Mouse (Mus musculus): ENCODE data around the gene Nme3.

The Nme3 gene

DNA sequence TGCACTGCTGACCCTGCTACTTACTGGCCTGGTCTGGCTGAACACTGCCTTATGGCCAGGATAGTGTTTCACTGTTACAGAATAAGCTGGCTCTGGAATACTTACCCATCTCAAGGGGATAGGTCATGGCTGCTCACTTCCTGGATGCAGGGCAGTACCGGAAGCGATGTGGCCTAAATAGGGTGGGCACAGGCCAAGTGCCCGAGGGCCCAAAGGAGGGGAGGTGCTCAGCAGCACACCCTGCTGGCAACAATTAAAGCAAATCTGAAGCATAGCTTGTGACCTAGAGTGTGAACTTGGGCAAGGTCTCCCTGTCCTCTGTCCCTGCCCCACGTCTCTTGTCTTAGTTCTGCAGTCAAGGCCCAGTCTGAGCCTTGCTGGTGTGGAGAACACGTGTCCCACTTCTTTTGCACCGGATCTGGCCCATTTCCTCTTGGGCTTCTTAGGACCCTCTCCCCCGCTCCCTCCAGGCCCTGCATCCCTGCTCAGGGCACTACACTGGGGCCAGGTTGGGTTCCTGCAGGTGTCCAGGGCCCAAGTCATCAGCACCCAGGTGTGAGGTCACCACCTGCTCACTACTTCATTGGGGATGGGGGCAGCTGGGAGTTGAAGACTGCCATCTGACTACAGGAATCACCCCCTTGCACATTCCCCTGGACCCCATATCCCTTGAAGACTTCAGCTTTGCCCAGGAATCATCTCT is 14.4 kb upstream of the Nme3 start:
- peak; percentile 47 to 49 for DNase-seq

DNA sequence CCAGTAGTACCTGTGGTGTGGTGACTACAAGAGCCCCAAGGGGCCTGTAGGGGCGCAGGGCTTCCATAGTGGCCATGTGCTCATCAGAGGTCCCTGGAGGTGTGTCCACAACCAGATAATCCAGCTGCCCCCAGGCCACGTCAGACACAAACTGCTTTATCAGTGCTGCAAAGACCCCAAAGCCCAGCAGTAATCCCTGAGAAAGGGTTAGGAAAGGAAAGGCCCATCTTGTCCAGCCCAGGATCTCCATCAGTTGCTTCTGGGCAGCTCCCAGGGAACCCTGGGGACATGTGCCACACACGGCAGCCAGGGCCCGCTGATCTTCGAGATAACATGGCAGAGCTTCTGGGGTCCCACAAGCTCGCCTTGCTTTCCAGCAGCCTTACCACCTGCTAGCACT is 11.9 kb upstream of the Nme3 start:
- DNase-seq: no peak

- DNase-seq: no peak
Measured at GRCm38 (mm10) chr17:24885356-24886133, 10.8 kb upstream of the Nme3 start.

DNA sequence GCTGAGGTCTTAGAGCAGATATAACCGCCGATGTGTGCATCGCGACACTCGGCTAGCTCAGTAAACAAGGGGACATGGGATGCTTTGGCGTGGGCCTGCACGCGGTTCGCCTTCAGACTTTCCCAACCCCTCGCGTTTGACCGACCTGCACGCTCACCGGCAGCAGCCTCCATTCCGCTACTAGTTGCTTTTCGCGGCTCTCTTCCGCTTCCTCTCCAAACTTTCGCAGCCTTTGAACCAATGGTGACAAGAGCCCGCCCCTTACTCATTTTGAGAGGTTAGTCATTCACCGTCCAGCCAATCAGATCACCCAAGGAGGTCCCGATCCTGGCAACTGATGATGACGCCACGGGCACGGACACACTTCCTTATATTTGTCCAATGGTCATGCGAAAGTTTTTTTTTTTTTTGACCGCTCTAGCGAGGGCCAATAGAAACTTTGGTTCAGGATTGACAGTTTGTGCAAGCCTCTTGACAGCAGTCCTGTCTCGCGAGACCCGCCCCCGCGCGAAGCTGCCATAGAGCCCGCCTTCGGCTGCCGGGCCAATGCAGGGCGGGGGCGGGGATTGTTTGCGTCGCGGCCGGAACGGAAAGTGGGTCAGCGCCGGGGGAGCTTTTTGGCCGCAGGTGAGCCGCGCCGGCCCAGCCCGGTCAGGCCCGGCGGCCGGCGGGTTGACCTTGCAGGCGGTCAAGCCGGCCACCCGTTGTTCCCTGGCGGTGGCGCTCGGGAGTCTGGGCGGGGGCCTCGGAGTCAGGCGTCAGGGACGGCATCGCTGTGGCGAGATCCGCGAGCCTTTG is 10.0 kb upstream of the Nme3 start, which contains the start of the genes Nubp2 and Spsb3:
Gene Nubp2, minus strand, starts transcription at position 216 of the 798 bp plus-strand sequence.
Gene Spsb3, plus strand, starts transcription at position 510 of the 798 bp plus-strand sequence.
- DNase-seq: peak; percentile 96 to 97

- DNase-seq: no peak
Measured at GRCm38 (mm10) chr17:24886932-24887271, 9.4 kb upstream of the Nme3 start.

DNA sequence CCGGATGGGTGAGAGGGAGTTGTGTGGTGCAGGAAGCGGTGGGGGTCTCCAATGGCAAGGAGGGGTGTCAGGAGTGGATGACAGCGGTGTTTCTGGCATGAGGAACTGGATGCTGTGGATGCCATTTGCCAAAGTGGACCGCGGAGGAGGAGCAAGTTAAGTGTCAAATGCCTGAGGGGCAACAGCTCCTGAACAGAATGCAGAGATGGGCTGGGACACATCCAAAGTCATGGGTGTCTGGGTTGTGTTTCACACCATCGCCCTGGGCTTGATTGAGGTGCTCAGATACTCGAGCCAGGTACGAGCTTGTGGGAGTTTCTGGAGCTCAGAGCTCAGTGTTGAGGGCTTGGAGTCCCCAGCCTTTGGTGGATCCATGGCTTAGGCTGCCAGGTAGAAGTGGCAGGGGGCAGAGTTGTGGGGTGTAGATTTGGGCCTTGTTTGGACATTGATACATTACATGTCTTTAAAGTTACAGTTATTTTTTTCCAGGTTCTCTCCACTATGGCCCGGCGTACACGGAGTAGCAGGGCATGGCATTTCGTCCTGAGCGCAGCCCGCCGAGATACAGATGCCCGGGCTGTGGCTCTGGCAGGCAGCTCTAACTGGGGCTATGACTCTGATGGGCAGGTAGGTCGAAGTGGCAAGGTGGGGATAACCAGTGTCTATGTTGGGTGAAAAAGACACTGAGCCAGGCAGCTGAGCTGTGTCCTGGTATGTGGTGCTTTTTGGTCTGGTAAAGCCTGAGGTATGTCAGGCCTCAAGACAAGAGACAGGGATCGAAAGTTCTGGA is 8.8 kb upstream of the Nme3 start:
- no peak for DNase-seq

GRCm38 (mm10) chr17:24888862-24889261 is 7.4 kb upstream of the Nme3 start:
- no peak for DNase-seq

- no peak for DNase-seq
Measured at GRCm38 (mm10) chr17:24890151-24891092, 5.9 kb upstream of the Nme3 start.

DNA sequence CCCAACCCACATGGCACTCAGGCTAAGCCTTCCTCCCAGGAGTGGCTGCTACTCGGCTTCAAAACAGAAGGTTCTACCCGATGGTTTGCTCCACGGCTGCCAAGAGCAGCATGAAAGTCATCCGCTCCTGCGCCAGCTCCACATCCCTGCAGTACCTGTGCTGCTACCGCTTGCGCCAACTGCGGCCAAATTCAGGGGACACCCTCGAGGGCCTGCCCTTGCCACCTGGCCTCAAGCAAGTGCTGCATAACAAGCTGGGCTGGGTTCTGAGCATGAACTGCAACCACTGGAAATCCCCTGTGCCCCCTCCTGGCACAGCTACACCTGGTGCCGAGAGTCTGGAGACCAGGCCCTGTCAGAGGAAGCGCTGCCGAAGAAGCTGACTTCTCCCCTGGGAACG is 5.0 kb upstream of the Nme3 start:
- DNase-seq: no peak

DNA sequence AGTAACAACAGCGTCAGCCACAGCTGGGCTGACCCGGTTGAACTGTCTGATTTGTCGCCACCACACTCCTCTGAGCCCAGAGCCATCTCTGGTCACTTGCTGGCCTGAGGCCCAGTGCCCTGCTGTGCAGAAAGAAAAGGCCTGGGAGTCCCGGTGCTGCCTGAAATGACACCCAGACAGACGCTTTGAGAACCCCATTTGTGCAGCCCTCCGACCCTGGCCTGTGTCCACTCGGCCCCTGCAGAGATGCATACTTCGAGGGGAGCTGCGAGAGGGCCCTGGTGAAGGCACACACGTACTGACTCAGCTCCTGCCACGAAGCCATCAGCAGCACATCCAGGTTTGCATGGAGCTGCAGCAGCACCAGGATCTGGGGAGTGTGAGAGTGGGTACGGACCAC is 3.5 kb upstream of the Nme3 start:
- no peak for DNase-seq

- DNase-seq: no peak
Measured at GRCm38 (mm10) chr17:24893276-24893675, 3.0 kb upstream of the Nme3 start.

- no peak for DNase-seq
Measured at GRCm38 (mm10) chr17:24894061-24894994, 2.0 kb upstream of the Nme3 start.

DNA sequence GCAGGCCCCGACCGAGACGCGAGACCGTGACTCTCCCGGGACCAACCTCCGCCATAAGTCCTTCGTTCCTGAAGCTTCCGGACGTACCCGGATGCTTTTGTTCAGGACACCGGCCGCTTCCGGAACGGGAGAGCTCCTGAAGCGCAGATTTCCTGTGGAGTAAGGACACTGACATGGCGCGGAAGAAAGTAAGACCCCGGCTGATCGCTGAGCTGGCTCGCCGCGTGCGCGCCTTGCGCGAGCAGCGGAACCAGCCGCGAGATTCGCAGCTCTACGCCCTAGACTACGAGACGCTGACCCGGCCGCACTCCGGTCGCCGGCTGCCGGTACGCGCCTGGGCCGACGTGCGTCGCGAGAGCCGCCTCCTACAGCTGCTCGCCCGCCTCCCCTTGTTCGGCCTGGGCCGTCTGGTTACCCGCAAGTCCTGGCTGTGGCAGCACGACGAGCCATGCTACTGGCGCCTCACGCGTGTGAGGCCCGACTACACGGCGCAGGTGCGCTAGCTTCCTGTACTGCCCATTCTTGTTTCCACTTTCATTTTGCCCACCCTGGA is 1.2 kb upstream of the Nme3 start, which contains the start of the genes Eme2 and Mrps34:
Gene Eme2, minus strand, starts transcription at position 93 of the 553 bp plus-strand sequence.
Gene Mrps34, plus strand, starts transcription at position 122 of the 553 bp plus-strand sequence.
- peak; percentile 72 to 75 for DNase-seq

- DNase-seq: peak; percentile 22 to 26
Measured at GRCm38 (mm10) chr17:24895571-24896240, 594 bp upstream of the Nme3 start.

GRCm38 (mm10) chr17:24896993-24897269 is 631 bp downstream of the Nme3 start:
- DNase-seq: no peak

GRCm38 (mm10) chr17:24897600-24897999 is 1.3 kb downstream of the Nme3 start:
- no peak for DNase-seq

- DNase-seq: no peak
Measured at GRCm38 (mm10) chr17:24898041-24898854, 1.9 kb downstream of the Nme3 start.

DNA sequence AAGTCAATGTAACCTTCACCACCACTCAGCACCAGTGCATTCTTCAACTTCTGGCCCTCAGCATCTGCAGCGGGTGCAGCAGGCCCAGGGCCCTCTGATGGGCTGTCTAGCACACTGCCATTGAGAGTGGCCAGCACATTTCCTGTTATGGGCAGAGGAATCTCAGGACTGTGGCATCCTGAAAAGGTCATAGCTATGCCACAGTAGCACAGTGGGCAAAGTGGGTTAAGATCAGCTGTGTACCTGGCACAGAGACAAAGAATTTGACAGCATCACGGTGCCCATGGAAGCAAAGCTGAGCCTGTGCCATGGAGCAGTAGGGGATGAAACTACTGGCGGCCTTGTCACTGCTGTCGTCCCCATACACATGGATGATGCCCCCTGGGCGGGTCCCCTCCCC is 2.9 kb downstream of the Nme3 start:
- no peak for DNase-seq

- DNase-seq: no peak
Measured at GRCm38 (mm10) chr17:24900014-24900413, 3.7 kb downstream of the Nme3 start.
